Mouse (Mus musculus) heart, adult 2 months (tissue): ENCODE data around the gene Dnajc1. TPM values are rescaled to one million over a fixed set of nuclear protein-coding genes. Genes with fewer than 3 reads are reported as not detected.

ENCODE experiments used
- DNase-seq, 2 experiments: peaks; one replicate each; pipeline ENCODE4 v3.0.0; 2021
- H3K27ac ChIP-seq: fragments of 200-600 bp; 2 replicates; pipeline ENCODE4 v1.8.1; 2022
- H3K27me3 ChIP-seq: fragments of 200-500 bp; 2 replicates; pipeline ENCODE4 v1.6.1; 2012; ENCODE audit warnings: mild to moderate bottlenecking, low read length, inconsistent platforms, mixed read lengths; ENCODE audit not compliant: control insufficient read depth, insufficient read depth
- H3K36me3 ChIP-seq: fragments of 200-500 bp; 2 replicates; pipeline ENCODE4 v1.6.1; 2012; ENCODE audit warnings: low read length, inconsistent platforms; ENCODE audit not compliant: control insufficient read depth, insufficient read depth
- H3K4me1 ChIP-seq: fragments of 200-500 bp; 2 replicates; pipeline ENCODE4 v1.6.1; 2011; ENCODE audit warnings: low read length; ENCODE audit not compliant: control insufficient read depth, insufficient read depth
- H3K4me3 ChIP-seq: fragments of 200-600 bp; 2 replicates; pipeline ENCODE4 v1.8.1; 2022
- H3K79me2 ChIP-seq: fragments of 200-500 bp; replicated peaks from 2 replicates; pipeline ENCODE4 v1.6.1; 2012; ENCODE audit warnings: mild to moderate bottlenecking, inconsistent platforms, low read length, moderate library complexity, mixed read lengths; ENCODE audit not compliant: control insufficient read depth, insufficient read depth
- H3K9ac ChIP-seq: fragments of 200-500 bp; 2 replicates; pipeline ENCODE4 v1.6.1; 2012; ENCODE audit warnings: low read depth, mild to moderate bottlenecking, control low read depth, inconsistent platforms, low read length, mixed read lengths
- CTCF ChIP-seq: fragments of 200-600 bp; IDR thresholded peaks from 2 replicates; pipeline ENCODE4 v1.8.1; 2022; ENCODE audit warnings: antibody characterized with exemption, mild to moderate bottlenecking, moderate library complexity
- EP300 ChIP-seq: fragments of 200-500 bp; IDR thresholded peaks from 2 replicates; pipeline ENCODE4 v1.6.1; 2011; ENCODE audit warnings: low read depth, low read length, control low read depth; ENCODE audit not compliant: insufficient read depth
- POLR2A ChIP-seq: fragments of 200-500 bp; IDR thresholded peaks from 2 replicates; pipeline ENCODE4 v1.6.1; 2011; ENCODE audit warnings: mild to moderate bottlenecking, low read depth, low read length, control low read depth; ENCODE audit not compliant: insufficient read depth
- WGBS: fragments of 180-500 bp; shearing (Covaris S2); methylation state at CpG from one replicate; pipeline ENCODE4 v1.1.7; 2018; 5-methylcytosine and 5-hydroxymethylcytosine counted together
- intact Hi-C: fragments of 180-260 bp; cut with DNase I; formaldehyde crosslinking; loops from one replicate; pipeline ENCODE4 v1.15.1; 2025
- polyA plus RNA-seq: library from polyadenylated mRNA; depleted of rRNA; stranded (reverse); fragments of >200 nt; gene quantifications from 2 replicates; pipeline ENCODE4 v1.2.3, GENCODE M21; 2012
- total RNA-seq, 2 experiments: library from RNA; stranded (reverse); gene quantifications; 2 replicates each; pipeline ENCODE4 v1.2.3; 2021

The Dnajc1 gene
- total and polyA plus RNA-seq, 3 experiments, result 7.2 to 18.3 (median 15.0) TPM

GRCm38 (mm10) chr2:18228486-18229062, 164.1 kb downstream of the Dnajc1 start:
- intact Hi-C loops, result no loop called here
- no peak for TF ChIP-seq CTCF
- no peak for TF ChIP-seq POLR2A
- TF ChIP-seq EP300, result no peak

DNA sequence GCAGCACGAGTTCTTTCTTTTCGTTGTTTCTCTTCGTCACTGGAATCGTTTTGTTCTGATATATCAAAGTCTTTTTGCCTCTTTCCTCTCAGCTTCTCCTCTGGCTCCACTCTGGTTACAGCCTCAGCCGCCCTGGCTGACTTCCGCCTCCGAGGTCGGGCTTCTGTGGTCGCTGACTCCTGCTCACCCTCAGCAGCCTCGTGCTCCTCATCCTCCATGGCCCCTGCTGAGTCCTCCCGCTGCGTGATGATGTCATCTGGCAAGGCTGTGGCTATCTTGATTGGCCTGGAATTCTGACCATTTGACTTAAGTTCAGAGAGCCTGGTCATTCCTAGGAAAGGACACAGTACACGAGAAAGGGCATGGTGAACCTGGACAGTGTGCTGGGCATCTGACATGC, 173.1 kb downstream of the Dnajc1 start:
- Histone ChIP-seq H3K36me3 (no peaks in the 10 kb centered on the region; the same call in 1 of the 2 replicates), H3K27me3 (no peaks in the 10 kb centered on the region), H3K9ac (no peak overlapping the region), H3K79me2 (no peaks in the 10 kb centered on the region), H3K27ac (0 out of 2 replicates have a peak overlapping the region, but pooled peaks have one; percentile 31), H3K4me1 (peaks cover 6% of the 10 kb centered on the region), H3K4me3 (no peak overlapping the region)
- peak in 1 of 2 experiments; percentile 29 for DNase-seq
- 52% methylated on average over 13 of the region's 13 CpGs for WGBS
- TF ChIP-seq EP300, result no peak
- no peak for TF ChIP-seq POLR2A
- no peak for TF ChIP-seq CTCF
- intact Hi-C loops, result no loop called here

More at GRCm38 (mm10) chr2:18228486-18229062, 164.1 kb downstream of the Dnajc1 start:
- H3K9ac ChIP-seq, result no peak overlapping the region
- H3K79me2 ChIP-seq, result no peaks in the 10 kb centered on the region
- no peaks in the 10 kb centered on the region; the same call in 1 of the 2 replicates for H3K4me1 ChIP-seq
- no peaks in the 10 kb centered on the region for H3K27me3 ChIP-seq
- no peak overlapping the region for H3K4me3 ChIP-seq
- 86% methylated on average over 8 of the region's 8 CpGs for WGBS
- H3K27ac ChIP-seq, result no peak overlapping the region
- no peaks in the 10 kb centered on the region for H3K36me3 ChIP-seq
- DNase-seq, result no peak

GRCm38 (mm10) chr2:18219136-18219535, 173.5 kb downstream of the Dnajc1 start:
- no peak for TF ChIP-seq CTCF
- TF ChIP-seq POLR2A, result no peak
- 0 out of 2 replicates have a peak, but pooled peaks have one; percentile 25 for TF ChIP-seq EP300
- no peaks in the 10 kb centered on the region for H3K27me3 ChIP-seq
- H3K36me3 ChIP-seq, result no peaks in the 10 kb centered on the region; the same call in 1 of the 2 replicates
- H3K4me1 ChIP-seq, result peaks cover 6% of the 10 kb centered on the region
- 30% methylated on average over 8 of the region's 8 CpGs for WGBS
- no peaks in the 10 kb centered on the region for H3K79me2 ChIP-seq
- peak in 1 of 2 experiments; percentile 37 for DNase-seq
- peak overlapping the region; percentile 31 for H3K27ac ChIP-seq
- H3K4me3 ChIP-seq, result no peak overlapping the region
- H3K9ac ChIP-seq, result no peak overlapping the region
- intact Hi-C loops, result no loop called here

- TF ChIP-seq POLR2A (no peak), EP300 (no peak), CTCF (no peak)
- intact Hi-C loops, result no loop called here
- 62% methylated on average over 5 of the region's 5 CpGs for WGBS
Observed at GRCm38 (mm10) chr2:18218500-18218899, 174.1 kb downstream of the Dnajc1 start.

GRCm38 (mm10) chr2:18217867-18218266, 174.8 kb downstream of the Dnajc1 start:
- no peak overlapping the region for H3K27ac ChIP-seq
- peaks cover 6% of the 10 kb centered on the region for H3K4me1 ChIP-seq
- DNase-seq, result peak; percentile 49 to 62
- 73% methylated on average over 3 of the region's 3 CpGs for WGBS
- intact Hi-C loops, result no loop called here
- H3K4me3 ChIP-seq, result no peak overlapping the region
- TF ChIP-seq EP300 (no peak), CTCF (0 out of 2 replicates have a peak, but pooled peaks have one; percentile 10)
- no peak overlapping the region for H3K9ac ChIP-seq
- no peaks in the 10 kb centered on the region for H3K27me3 ChIP-seq
- H3K79me2 ChIP-seq, result no peaks in the 10 kb centered on the region
- H3K36me3 ChIP-seq, result no peaks in the 10 kb centered on the region; the same call in 1 of the 2 replicates

More at GRCm38 (mm10) chr2:18218500-18218899, 174.1 kb downstream of the Dnajc1 start:
- Histone ChIP-seq H3K4me3 (no peak overlapping the region), H3K27ac (peak overlapping the region; percentile 9; the same call in 1 of the 2 replicates), H3K9ac (no peak overlapping the region), H3K36me3 (no peaks in the 10 kb centered on the region; the same call in 1 of the 2 replicates), H3K4me1 (peaks cover 6% of the 10 kb centered on the region), H3K79me2 (no peaks in the 10 kb centered on the region), H3K27me3 (no peaks in the 10 kb centered on the region)
- DNase-seq, result peak in 1 of 2 experiments; percentile 18

GRCm38 (mm10) chr2:18214031-18214430, 178.6 kb downstream of the Dnajc1 start:
- intact Hi-C loops, result no loop called here
- H3K79me2 ChIP-seq, result no peaks in the 10 kb centered on the region
- no peak overlapping the region for H3K9ac ChIP-seq
- WGBS, result 34% methylated on average over 2 of the region's 2 CpGs
- no peak overlapping the region for H3K27ac ChIP-seq
- H3K4me3 ChIP-seq, result no peak overlapping the region
- no peaks in the 10 kb centered on the region for H3K27me3 ChIP-seq
- TF ChIP-seq EP300, result no peak
- TF ChIP-seq CTCF, result no peak
- TF ChIP-seq POLR2A, result no peak
- no peak for DNase-seq
- peaks cover 3% of the 10 kb centered on the region; the same call in 1 of the 2 replicates for H3K4me1 ChIP-seq
- no peaks in the 10 kb centered on the region for H3K36me3 ChIP-seq
